Mouse (Mus musculus) forebrain, embryonic 10.5 days (tissue): Measurements from ENCODE around the gene Frmd4b. TPM values are rescaled to one million over a fixed set of nuclear protein-coding genes. Genes with fewer than 3 reads are reported as not detected.
A peak's percentile ranks its signal among the peaks of the same experiment; 100 is the strongest.

Source experiments
- DNase-seq: peaks from one replicate; pipeline ENCODE4 v3.0.0-alpha.2; 2017; ENCODE audit warnings: low spot score; ENCODE audit errors: extremely low spot score
- H3K27ac ChIP-seq: fragments of 300-500 bp; sonication (generic); 2 replicates; pipeline ENCODE4 v1.5.1; 2016; ENCODE audit warnings: mild to moderate bottlenecking
- H3K27me3 ChIP-seq: fragments of 300-500 bp; sonication (generic); 2 replicates; pipeline ENCODE4 v1.6.1; 2016; ENCODE audit warnings: mild to moderate bottlenecking; ENCODE audit not compliant: poor library complexity, severe bottlenecking
- H3K36me3 ChIP-seq: fragments of 300-500 bp; sonication (generic); replicated peaks from 2 replicates; pipeline ENCODE4 v1.6.1; 2016; ENCODE audit warnings: mild to moderate bottlenecking, moderate library complexity
- H3K4me1 ChIP-seq: fragments of 300-500 bp; sonication (generic); 2 replicates; pipeline ENCODE4 v1.6.1; 2016
- H3K4me3 ChIP-seq: fragments of 300-500 bp; sonication (generic); 2 replicates; pipeline ENCODE4 v1.5.1; 2016; ENCODE audit warnings: mild to moderate bottlenecking, moderate library complexity
- H3K9me3 ChIP-seq: fragments of 300-500 bp; sonication (generic); 2 replicates; pipeline ENCODE4 v1.6.1; 2016; ENCODE audit warnings: mild to moderate bottlenecking, moderate library complexity
- WGBS: fragments of 180-500 bp; shearing (Covaris S2); methylation state at CpG from one replicate; pipeline ENCODE4 v1.1.7; 2016; 5-methylcytosine and 5-hydroxymethylcytosine counted together
- polyA plus RNA-seq: library from polyadenylated mRNA; unstranded; fragments of >200 nt; fragmentation: Nextera tagmentation; extraction: Ambion mirVana; gene quantifications from 2 replicates; pipeline ENCODE4 v1.2.1, GENCODE M21; 2016

The Frmd4b gene
- polyA plus RNA-seq, 1 experiment from 2014 or later = 21.2 TPM

DNA sequence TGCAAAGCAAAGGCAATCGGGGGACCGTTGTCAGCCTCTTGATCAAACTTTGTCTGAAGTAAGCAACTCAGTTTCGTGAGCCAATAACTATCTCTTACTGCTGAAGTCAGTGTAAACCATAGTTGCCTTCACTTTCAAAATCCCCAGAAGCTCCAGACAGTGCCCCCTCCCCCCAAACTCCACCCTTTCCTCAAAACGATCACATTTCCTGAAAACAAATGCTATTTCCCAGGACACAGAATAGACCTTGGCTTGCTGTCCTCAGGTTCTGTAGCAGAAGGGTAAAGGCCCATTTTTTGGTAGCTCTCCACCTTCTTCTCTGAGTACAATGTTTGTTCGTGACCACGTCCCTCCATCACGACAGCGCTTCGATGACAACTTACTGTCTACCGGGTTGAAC, 107.9 kb downstream of the Frmd4b start:
- Histone ChIP-seq H3K27ac (no peak overlapping the region), H3K4me1 (peaks cover 3% of the 10 kb centered on the region), H3K36me3 (no peaks in the 10 kb centered on the region), H3K4me3 (no peak overlapping the region), H3K27me3 (no peaks in the 10 kb centered on the region), H3K9me3 (no peaks in the 10 kb centered on the region)
- no peak for DNase-seq
- 94% methylated on average over 10 of the region's 10 CpGs for WGBS

GRCm38 (mm10) chr6:97508480-97508879, 108.9 kb downstream of the Frmd4b start:
- no peak for DNase-seq
- Histone ChIP-seq H3K4me3 (no peak overlapping the region), H3K36me3 (no peaks in the 10 kb centered on the region), H3K9me3 (no peaks in the 10 kb centered on the region), H3K27ac (no peak overlapping the region), H3K27me3 (no peaks in the 10 kb centered on the region), H3K4me1 (peaks cover 3% of the 10 kb centered on the region)
- WGBS = 89% methylated on average over 6 of the region's 6 CpGs

GRCm38 (mm10) chr6:97507893-97508292, 109.4 kb downstream of the Frmd4b start:
- H3K4me3 ChIP-seq = no peak overlapping the region
- H3K9me3 ChIP-seq = no peaks in the 10 kb centered on the region
- WGBS = 92% methylated on average over 3 of the region's 3 CpGs
- DNase-seq = no peak
- no peaks in the 10 kb centered on the region for H3K27me3 ChIP-seq
- H3K4me1 ChIP-seq = peaks cover 3% of the 10 kb centered on the region
- H3K27ac ChIP-seq = no peak overlapping the region
- no peaks in the 10 kb centered on the region for H3K36me3 ChIP-seq

- DNase-seq = no peak
- no peaks in the 10 kb centered on the region for H3K36me3 ChIP-seq
- 78% methylated on average over 15 of the region's 15 CpGs for WGBS
Measured at GRCm38 (mm10) chr6:97506141-97506650, 111.1 kb downstream of the Frmd4b start.

DNA sequence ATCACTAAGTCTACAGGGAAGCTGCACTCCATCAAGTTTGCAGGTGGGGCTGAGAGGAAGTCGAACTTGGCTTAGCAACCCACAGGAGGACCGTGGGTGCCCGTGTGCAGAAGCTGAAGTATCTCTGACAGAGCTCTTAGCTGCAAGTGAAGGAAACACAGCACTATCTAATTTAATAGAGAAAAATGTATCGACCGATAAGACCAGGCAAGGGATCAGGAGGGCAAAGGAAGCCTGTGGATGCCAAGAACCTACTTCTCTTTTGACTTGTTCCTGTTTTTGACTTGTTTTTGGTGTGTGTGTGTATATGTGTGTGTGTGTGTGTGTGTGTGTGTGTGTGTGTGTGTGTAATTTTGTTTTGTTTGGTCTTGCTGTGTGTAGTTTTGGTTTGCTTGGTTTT, 112.7 kb downstream of the Frmd4b start:
- H3K27me3 ChIP-seq = no peaks in the 10 kb centered on the region
- 91% methylated on average over 5 of the region's 5 CpGs for WGBS
- no peak overlapping the region for H3K27ac ChIP-seq
- H3K9me3 ChIP-seq = no peaks in the 10 kb centered on the region
- no peaks in the 10 kb centered on the region for H3K36me3 ChIP-seq
- no peak overlapping the region for H3K4me3 ChIP-seq
- DNase-seq = no peak
- no peaks in the 10 kb centered on the region for H3K4me1 ChIP-seq

More at GRCm38 (mm10) chr6:97506141-97506650, 111.1 kb downstream of the Frmd4b start:
- H3K4me3 ChIP-seq = no peak overlapping the region
- H3K4me1 ChIP-seq = peaks cover 3% of the 10 kb centered on the region
- H3K27me3 ChIP-seq = no peaks in the 10 kb centered on the region
- H3K27ac ChIP-seq = no peak overlapping the region
- no peaks in the 10 kb centered on the region for H3K9me3 ChIP-seq

DNA sequence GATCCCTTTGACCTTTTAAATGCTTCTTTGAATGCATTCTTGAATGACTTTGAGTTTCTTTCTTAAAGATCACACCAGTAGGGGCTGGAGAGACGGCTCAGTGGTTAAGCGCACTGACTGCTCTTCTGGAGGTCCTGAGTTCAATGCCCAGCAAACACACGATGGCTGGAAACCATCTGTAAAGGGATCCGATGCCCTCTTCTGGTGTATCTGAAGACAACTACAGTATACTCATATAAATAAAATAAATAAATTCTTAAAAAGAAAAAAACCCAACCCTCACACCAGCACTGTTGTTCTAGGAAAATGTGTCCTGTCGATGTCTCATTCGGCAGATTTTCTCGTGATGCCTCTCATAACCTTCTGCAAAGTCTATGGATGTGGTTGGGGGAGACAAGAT, 116.3 kb downstream of the Frmd4b start:
- H3K4me3 ChIP-seq = no peak overlapping the region
- WGBS = 86% methylated on average over 7 of the region's 7 CpGs
- H3K27me3 ChIP-seq = no peaks in the 10 kb centered on the region
- H3K4me1 ChIP-seq = no peaks in the 10 kb centered on the region
- no peaks in the 10 kb centered on the region for H3K9me3 ChIP-seq
- no peaks in the 10 kb centered on the region for H3K36me3 ChIP-seq
- H3K27ac ChIP-seq = no peak overlapping the region
- no peak for DNase-seq

DNA sequence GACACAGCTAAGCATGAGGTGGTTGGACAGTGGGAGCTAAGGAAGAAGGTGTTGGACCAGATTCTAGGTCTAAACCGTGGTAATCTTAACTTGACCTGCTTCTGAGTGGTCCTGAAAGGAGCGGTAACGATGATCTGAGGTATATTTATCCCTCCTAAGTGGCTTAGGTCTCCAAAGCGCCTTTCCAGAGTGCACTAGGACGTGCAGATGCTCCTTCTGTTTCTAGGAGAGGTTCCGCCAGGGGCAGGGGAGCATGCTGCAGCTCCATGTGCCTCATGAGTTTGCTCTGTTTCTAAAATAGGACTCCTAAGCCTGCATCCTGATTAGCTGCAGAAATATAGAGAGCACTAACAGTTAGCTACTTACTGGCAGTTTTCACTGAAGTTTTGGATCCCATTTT, 117.1 kb downstream of the Frmd4b start:
- no peaks in the 10 kb centered on the region for H3K9me3 ChIP-seq
- H3K4me1 ChIP-seq = no peaks in the 10 kb centered on the region
- no peaks in the 10 kb centered on the region for H3K27me3 ChIP-seq
- H3K4me3 ChIP-seq = no peak overlapping the region
- WGBS = 89% methylated on average over 6 of the region's 6 CpGs
- no peak overlapping the region for H3K27ac ChIP-seq
- no peaks in the 10 kb centered on the region for H3K36me3 ChIP-seq
- DNase-seq = no peak

DNA sequence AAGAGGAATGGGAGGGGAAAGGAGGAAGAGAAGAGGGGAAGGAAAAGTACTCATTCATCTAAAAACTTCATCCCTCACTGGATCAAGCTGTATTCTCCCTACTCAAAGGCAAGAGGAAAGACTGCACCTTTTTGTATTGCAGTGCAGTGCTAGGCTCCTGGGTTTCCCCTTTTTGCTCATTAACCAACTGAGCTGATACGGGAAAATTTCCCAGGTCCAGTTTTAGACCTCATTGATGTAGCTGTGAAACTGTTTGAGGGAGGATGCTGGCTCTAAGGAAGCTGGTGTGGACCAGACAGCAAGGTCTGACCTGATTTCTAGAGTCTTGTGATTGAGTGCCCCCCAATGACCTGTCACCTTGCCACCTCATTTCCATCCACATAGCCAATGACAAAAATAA, 121.3 kb downstream of the Frmd4b start:
- Histone ChIP-seq H3K9me3 (no peaks in the 10 kb centered on the region), H3K4me3 (no peak overlapping the region), H3K27me3 (no peaks in the 10 kb centered on the region), H3K27ac (no peak overlapping the region), H3K4me1 (no peaks in the 10 kb centered on the region), H3K36me3 (no peaks in the 10 kb centered on the region)
- no peak for DNase-seq
- 78% methylated on average over 1 of the region's 1 CpGs for WGBS

- 87% methylated on average over 5 of the region's 5 CpGs for WGBS
- H3K4me3 ChIP-seq = no peak overlapping the region
- peaks cover 27% of the 10 kb centered on the region for H3K4me1 ChIP-seq
- no peak overlapping the region for H3K27ac ChIP-seq
- H3K27me3 ChIP-seq = peaks cover 38% of the 10 kb centered on the region
- no peaks in the 10 kb centered on the region for H3K9me3 ChIP-seq
- no peak for DNase-seq
- no peaks in the 10 kb centered on the region for H3K36me3 ChIP-seq
Measured at GRCm38 (mm10) chr6:97491065-97491464, 126.3 kb downstream of the Frmd4b start.

- no peak for DNase-seq
- peaks cover 27% of the 10 kb centered on the region for H3K4me1 ChIP-seq
- WGBS = 33% methylated on average over 7 of the region's 7 CpGs
- no peaks in the 10 kb centered on the region for H3K9me3 ChIP-seq
- no peaks in the 10 kb centered on the region for H3K36me3 ChIP-seq
- H3K27ac ChIP-seq = no peak overlapping the region
- peak overlapping the region; percentile 61; the same call in 1 of the 2 replicates for H3K4me3 ChIP-seq
- peaks cover 53% of the 10 kb centered on the region for H3K27me3 ChIP-seq
Measured at GRCm38 (mm10) chr6:97488821-97489220, 128.5 kb downstream of the Frmd4b start.

GRCm38 (mm10) chr6:97488280-97488679, 129.1 kb downstream of the Frmd4b start:
- Histone ChIP-seq H3K27me3 (peaks cover 53% of the 10 kb centered on the region), H3K4me1 (peaks cover 27% of the 10 kb centered on the region), H3K36me3 (no peaks in the 10 kb centered on the region), H3K9me3 (no peaks in the 10 kb centered on the region), H3K4me3 (peak overlapping the region; percentile 61), H3K27ac (no peak overlapping the region)
- 26% methylated on average over 8 of the region's 8 CpGs for WGBS
- DNase-seq = no peak

DNA sequence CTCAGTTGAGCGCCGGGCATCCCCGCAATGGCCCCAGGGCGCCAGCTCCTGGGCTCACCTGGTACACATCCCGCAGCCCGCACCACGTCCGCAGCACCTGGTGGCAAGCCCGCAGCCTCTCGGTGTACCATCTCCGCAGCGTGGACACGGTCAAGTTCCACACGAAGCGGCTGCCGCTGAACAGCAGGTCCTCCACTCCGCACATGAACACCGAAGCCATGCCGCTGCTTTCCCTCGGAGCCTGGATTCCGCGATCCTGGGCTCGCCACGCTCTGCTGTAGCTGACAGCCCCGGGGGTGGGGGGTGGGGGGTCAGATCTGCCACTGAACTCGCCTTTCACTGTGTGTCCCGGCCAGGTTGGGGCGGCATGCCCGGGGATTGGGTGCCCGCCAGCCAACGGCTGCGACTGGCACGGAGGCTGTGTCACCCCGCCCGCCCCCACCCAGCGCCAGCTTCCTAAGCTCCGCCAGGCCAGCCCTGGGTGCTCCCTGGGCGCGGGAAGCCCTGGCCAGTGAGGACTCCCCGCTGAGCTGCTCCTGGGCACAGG, 129.7 kb downstream of the Frmd4b start:
- peak; percentile 30 for DNase-seq
- H3K27ac ChIP-seq = peak overlapping the region; percentile 70
- peaks cover 27% of the 10 kb centered on the region for H3K4me1 ChIP-seq
- H3K36me3 ChIP-seq = no peaks in the 10 kb centered on the region
- H3K4me3 ChIP-seq = peak overlapping the region; percentile 61
- no peaks in the 10 kb centered on the region for H3K9me3 ChIP-seq
- WGBS = 2% methylated on average over 40 of the region's 40 CpGs
- peaks cover 53% of the 10 kb centered on the region for H3K27me3 ChIP-seq

DNA sequence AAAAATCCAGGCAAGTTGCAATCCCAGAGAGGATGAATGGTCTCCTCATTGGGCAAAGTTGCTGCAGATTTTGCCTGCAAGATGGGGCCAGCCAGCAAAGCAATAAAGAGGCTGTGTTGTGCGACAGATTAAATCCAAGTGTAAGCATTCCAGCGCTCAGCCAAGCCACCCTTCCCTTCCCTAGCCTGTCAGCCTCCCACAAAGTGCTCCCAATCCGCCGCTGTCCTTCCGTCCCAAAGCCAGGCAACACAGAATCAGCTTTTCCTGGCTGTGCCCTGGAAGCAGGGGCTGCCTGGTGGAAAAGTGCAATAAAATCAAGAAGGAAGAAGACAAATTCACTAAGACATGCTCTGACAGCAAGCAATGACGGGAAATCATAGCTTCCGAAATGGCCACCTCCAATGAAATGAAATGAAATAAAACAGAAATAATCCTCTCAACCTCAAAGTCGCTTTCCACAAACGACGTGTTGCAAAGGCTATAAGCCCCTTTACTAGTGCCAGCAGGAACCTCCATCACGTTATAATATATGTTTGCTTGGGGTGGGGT, 130.5 kb downstream of the Frmd4b start:
- H3K27me3 ChIP-seq = peaks cover 53% of the 10 kb centered on the region

More for the DNA sequence above, 130.5 kb downstream of the Frmd4b start:
- Histone ChIP-seq H3K4me3 (peak overlapping the region; percentile 61), H3K36me3 (no peaks in the 10 kb centered on the region), H3K27ac (no peak overlapping the region), H3K4me1 (peaks cover 27% of the 10 kb centered on the region), H3K9me3 (no peaks in the 10 kb centered on the region)
- no peak for DNase-seq
- 16% methylated on average over 11 of the region's 11 CpGs for WGBS
